Mouse (Mus musculus): Measurements from ENCODE around the gene Cd81. TPM values are rescaled to one million over a fixed set of nuclear protein-coding genes. Genes with fewer than 3 reads are reported as not detected.
A peak's percentile ranks its signal among the peaks of the same experiment; 100 is the strongest.

The Cd81 gene
- total RNA-seq, 2 experiments from 2014 or later: 419 to 448 TPM

GRCm38 (mm10) chr7:143057023-143057422 lies 4.5 kb downstream of the Cd81 start:
- no peak for TF ChIP-seq CTCF (conservative IDR thresholded peaks at IDR 0.05)
- Histone ChIP-seq H3K27ac (peak overlapping the region; percentile 67), H3K4me3 (0 out of 2 replicates have a peak overlapping the region, but pooled peaks have one; percentile 9)
- DNase-seq (ENCODE audit: low spot score in 2 of 2): no peak

DNA sequence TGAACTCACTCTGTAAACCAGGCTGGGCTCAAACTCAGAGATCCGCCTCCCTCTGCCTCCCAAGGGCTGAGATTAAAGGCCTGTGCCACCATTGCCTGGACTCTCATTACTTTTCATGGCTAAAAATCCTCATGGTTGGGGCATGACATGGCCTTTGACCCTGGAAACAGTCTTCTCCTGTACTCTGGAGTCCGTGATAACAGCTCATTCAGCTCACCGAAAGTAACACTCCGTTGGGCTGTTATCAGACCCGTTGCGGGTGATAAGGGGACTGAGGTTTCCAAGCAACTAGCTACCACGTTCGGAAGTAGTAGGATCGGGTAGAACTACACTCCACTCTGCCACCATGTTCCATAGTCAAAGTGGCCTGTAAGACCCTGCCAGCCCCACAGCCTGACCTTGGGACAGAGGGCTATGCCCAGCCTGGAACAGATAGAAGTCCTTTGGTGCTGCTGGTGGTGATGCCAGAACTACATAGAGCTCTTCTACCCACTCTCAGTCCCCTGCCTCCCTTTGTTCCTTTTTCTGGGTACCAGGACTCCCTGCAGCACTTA lies 5.2 kb downstream of the Cd81 start:
- DNase-seq (ENCODE audit: low spot score in 2 of 2): no peak
- no peak overlapping the region; the same call in 1 of the 2 replicates for H3K4me3 ChIP-seq
- H3K27ac ChIP-seq: peak overlapping the region; percentile 67
- TF ChIP-seq CTCF (conservative IDR thresholded peaks at IDR 0.05): no peak

- no peak for TF ChIP-seq CTCF (conservative IDR thresholded peaks at IDR 0.05)
- no peak for DNase-seq (ENCODE audit: low spot score in 2 of 2)
- no peak overlapping the region for H3K4me3 ChIP-seq
- peak overlapping the region; percentile 67 for H3K27ac ChIP-seq
Observed at GRCm38 (mm10) chr7:143058221-143058697, 5.7 kb downstream of the Cd81 start.

DNA sequence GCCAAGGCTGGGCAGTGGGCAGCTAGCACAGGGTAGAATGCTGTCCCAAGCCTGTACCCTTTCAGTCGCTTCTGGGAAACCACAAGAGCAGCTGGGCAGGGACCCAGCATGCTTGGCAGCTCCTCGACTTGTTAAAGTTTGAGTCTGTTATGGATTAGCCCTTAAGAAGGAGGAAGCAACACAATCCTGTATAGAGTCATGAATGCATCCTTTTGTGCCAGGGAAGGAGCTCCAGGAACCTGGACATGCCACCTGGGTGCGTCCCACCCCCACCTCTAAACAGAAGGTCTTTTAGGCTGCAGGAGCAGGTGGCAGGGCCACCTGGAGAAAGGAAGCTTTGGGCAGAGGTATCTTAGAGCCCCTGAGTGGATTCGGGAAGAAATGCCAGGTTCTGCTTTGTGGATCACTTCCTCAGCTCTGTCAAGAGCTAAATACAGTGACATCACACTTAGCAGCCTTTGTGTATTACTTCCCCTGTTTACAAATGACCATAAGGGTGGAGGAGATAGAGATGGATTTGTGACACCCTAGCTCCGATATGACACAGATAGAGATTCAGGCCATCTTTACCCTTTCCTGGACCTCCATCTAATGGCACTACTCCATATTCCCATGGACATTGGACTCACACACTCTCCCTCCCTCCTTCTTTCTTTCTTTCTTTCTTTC lies 6.8 kb downstream of the Cd81 start:
- Histone ChIP-seq H3K4me3 (no peak overlapping the region), H3K27ac (peak overlapping the region; percentile 67)
- TF ChIP-seq CTCF (conservative IDR thresholded peaks at IDR 0.05): no peak
- peak in 1 of 2 experiments; percentile 27 for DNase-seq (ENCODE audit: low spot score in 2 of 2)

DNA sequence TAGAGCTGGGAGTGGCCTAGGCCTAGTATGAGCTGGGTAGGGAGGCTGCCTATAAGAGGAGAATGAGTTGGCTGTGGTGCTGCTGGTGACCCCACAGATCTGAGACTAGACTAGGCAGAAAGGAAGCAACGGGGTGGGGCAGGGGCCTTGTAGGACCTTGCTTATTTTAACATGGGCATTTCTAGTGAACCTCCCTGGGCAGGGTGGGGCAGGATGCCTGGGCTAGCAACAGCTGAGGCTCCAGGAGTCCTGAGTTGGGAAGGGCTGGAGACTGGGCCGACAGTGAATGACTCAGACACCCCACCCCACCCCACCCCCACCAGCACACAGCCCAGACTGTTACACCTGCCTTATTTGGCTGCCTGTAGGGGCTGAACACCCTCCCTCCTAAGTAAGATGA lies 10.2 kb downstream of the Cd81 start:
- no peak for TF ChIP-seq CTCF (conservative IDR thresholded peaks at IDR 0.05)
- H3K4me3 ChIP-seq: no peak overlapping the region
- no peak for DNase-seq (ENCODE audit: low spot score in 2 of 2)
- H3K27ac ChIP-seq: peak overlapping the region; percentile 74

- DNase-seq (ENCODE audit: low spot score in 2 of 2): peak; percentile 46 to 77
- no peak overlapping the region for H3K4me3 ChIP-seq
- peak overlapping the region; percentile 74 for H3K27ac ChIP-seq
- no peak for TF ChIP-seq CTCF (conservative IDR thresholded peaks at IDR 0.05)
Observed at GRCm38 (mm10) chr7:143064226-143064625, 11.7 kb downstream of the Cd81 start.

- H3K4me3 ChIP-seq: no peak overlapping the region
- no peak overlapping the region for H3K27ac ChIP-seq
- no peak for TF ChIP-seq CTCF (conservative IDR thresholded peaks at IDR 0.05)
- DNase-seq (ENCODE audit: low spot score in 2 of 2): no peak
Observed at GRCm38 (mm10) chr7:143065692-143066091, 13.2 kb downstream of the Cd81 start.

DNA sequence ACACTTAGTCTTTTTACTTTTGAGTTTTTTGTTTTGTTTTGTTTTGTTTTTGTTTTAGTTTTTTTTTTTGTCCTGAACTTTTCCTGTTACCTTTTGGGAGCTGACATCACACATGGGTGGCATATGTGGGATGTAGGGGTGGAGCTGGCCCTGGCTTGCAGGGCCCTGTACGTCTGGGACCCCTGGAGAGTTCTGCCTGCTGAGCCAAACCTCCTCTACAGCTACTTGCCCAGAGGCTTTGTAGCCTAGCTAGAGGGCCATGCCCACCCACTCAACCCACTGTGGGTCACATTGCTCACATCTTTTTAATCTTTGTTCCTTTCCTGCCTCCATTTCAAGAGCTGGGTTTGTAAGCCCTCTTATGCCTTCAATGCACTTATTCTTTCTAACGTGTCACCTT lies 14.9 kb downstream of the Cd81 start:
- no peak for TF ChIP-seq CTCF (conservative IDR thresholded peaks at IDR 0.05)
- no peak overlapping the region for H3K4me3 ChIP-seq
- DNase-seq (ENCODE audit: low spot score in 2 of 2): no peak
- no peak overlapping the region for H3K27ac ChIP-seq

DNA sequence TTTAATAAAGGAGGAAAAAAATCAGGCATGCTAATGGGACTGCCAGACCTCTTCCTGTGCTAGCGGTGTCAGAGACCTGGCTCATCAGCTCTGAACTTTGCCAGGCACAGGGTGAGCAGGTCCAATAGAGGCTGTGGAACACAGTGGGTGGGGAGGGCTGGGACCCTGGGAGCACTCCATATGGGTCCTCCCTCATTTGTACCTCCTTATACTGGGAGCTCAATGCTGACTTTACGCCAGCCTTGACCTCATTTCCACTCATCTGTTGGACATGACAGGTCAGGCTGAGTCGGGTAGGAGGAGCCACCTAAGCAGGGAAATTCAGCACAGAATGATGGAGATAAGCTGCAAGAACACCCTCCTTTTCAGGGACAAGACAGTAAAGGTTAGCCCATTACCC lies 15.4 kb downstream of the Cd81 start:
- Histone ChIP-seq H3K27ac (peak overlapping the region; percentile 89; the same call in 1 of the 2 replicates), H3K4me3 (no peak overlapping the region; the same call in 1 of the 2 replicates)
- TF ChIP-seq CTCF (conservative IDR thresholded peaks at IDR 0.05): no peak

DNA sequence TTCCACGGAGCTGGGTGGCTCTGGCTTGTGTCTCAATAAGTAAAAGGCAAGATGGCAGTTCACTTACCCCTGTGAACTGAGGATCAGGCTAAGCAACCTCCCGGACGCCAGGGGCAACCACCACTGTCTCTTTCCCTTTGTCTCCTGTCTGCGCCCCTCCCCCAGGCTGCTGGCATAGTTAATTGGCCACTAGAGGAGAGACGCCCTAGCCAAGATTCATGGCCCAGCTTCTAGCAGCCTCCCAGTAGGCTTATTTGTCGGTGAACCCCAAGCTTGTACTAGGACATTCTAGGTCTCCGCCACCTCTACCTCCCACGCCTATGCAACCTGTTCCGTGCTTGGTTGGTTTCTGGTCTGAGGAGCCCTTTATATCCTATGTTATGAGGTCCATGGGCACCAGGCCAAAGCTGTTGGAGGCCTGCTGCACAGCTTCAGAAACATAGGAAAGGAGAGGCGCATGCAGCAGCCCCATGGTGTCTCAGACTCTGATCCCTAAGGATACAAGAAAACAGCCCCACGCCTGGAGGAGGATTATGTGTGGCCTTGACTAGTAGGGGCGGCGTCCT lies 15.9 kb downstream of the Cd81 start:
- H3K27ac ChIP-seq: peak overlapping the region; percentile 89
- TF ChIP-seq CTCF (conservative IDR thresholded peaks at IDR 0.05): 0 out of 2 replicates have a peak, but pooled peaks have one; percentile 5
- peak overlapping the region; percentile 58 for H3K4me3 ChIP-seq
- peak in 1 of 2 experiments; percentile 62 for DNase-seq (ENCODE audit: low spot score in 2 of 2)

More for the DNA sequence above, 15.4 kb downstream of the Cd81 start:
- no peak for DNase-seq (ENCODE audit: low spot score in 2 of 2)

GRCm38 (mm10) chr7:143068882-143069591 lies 16.5 kb downstream of the Cd81 start, which contains the start of gene Tssc4:
Tssc4 (plus strand) TSS chr7:143069249.
- no peak for TF ChIP-seq CTCF (conservative IDR thresholded peaks at IDR 0.05)
- H3K4me3 ChIP-seq: peak within 1 kb of the TSS; percentile 94
- peak within 1 kb of the TSS; percentile 89 for H3K27ac ChIP-seq
- peak; percentile 99 to 100 for DNase-seq (ENCODE audit: low spot score in 2 of 2)

- peak overlapping the region; percentile 94 for H3K4me3 ChIP-seq
- H3K27ac ChIP-seq: peak overlapping the region; percentile 89
- no peak for TF ChIP-seq CTCF (conservative IDR thresholded peaks at IDR 0.05)
- no peak for DNase-seq (ENCODE audit: low spot score in 2 of 2)
Observed at GRCm38 (mm10) chr7:143069751-143070400, 17.3 kb downstream of the Cd81 start.

All from layer of hippocampus, adult 2 months (tissue).